Mouse (Mus musculus): ENCODE measurements around the gene Zfpm1.

GRCm38 (mm10) chr8:122234055-122234454 lies 47.9 kb upstream of the Zfpm1 start:
- TF ChIP-seq GATA1 (IDR thresholded peaks at IDR 0.05; ENCODE audit: borderline replicate concordance, low read length) = no peak
- TF ChIP-seq FLI1 (IDR thresholded peaks at IDR 0.05; ENCODE audit: low read length) = no peak

Data from megakaryocyte, embryonic 14.5 days (primary cell).